Mouse (Mus musculus): Measurements from ENCODE around the gene Vash2. TPM values are rescaled to one million over a fixed set of nuclear protein-coding genes. Genes with fewer than 3 reads are reported as not detected.
"Not testable (repeated sequence)": the region's sequence is repeated elsewhere in the genome, so short reads cannot be mapped to it uniquely, and the experiment has no call there.

Vash2 gene
- polyA plus RNA-seq (2015; fragmentation: Nextera tagmentation; extraction: Ambion mirVana), result 57.6 and 62.6 TPM in 2 replicates

DNA sequence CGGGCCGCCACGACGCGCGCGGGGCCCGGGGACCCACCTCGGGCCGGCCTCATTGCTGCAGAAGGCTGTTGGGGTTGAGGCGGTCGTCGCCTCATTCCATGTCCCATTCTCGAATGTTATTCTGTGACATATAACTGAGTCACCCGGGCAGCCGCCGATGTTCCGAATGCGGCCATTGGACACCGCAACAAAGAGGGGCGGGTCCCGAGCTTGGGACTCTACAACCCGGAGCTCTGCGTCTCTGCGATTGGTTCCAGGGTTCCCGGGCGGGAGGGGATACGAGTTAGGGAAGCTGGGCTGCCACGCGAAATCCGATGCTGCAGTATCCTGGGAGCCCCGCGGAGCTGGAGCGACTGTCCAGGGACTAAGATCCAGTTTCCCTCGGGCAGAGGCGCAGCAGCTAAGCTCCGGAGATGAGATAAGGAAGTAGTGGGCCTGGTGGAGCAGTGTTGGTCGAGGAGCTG, at the start of gene Vash2:
Vash2 (minus strand) TSS at position 197 of the 464 bp plus-strand sequence.
- WGBS, result under 1% methylated on average over 36 of the region's 38 CpGs

GRCm38 (mm10) chr1:191026021-191026713, 47.1 kb upstream of the Vash2 start, which contains the start of gene Flvcr1:
Gene Flvcr1 (minus strand): TSS chr1:191026158.
- Histone ChIP-seq H3K27ac (peak within 1 kb of the TSS; percentile 87), H3K27me3 (no peaks in the 10 kb centered on the region), H3K9me3 (replicated peaks) (no peaks in the 10 kb centered on the region), H3K4me1 (peaks cover 20% of the 10 kb centered on the region), H3K4me2 (peak within 1 kb of the TSS; percentile 99), H3K4me3 (peak within 1 kb of the TSS; percentile 79), H3K9ac (peak within 1 kb of the TSS; percentile 90), H3K36me3 (ENCODE audit: poor library complexity, severe bottlenecking) (peaks cover 8% of the 10 kb centered on the region; the same call in 1 of the 2 replicates)
- WGBS, result under 1% methylated on average over 42 of the region's 50 CpGs
- ATAC-seq, result peak; percentile 100

More for the DNA sequence above, at the start of gene Vash2:
- Histone ChIP-seq H3K27ac (peak within 1 kb of the TSS; percentile 96), H3K9me3 (replicated peaks) (no peaks in the 10 kb centered on the region), H3K4me2 (peak within 1 kb of the TSS; percentile 87), H3K27me3 (no peaks in the 10 kb centered on the region; the same call in 1 of the 2 replicates), H3K4me3 (peak within 1 kb of the TSS; percentile 62), H3K4me1 (peaks cover 37% of the 10 kb centered on the region), H3K36me3 (ENCODE audit: poor library complexity, severe bottlenecking) (peaks cover 17% of the 10 kb centered on the region), H3K9ac (peak within 1 kb of the TSS; percentile 93)
- peak; percentile 99 for ATAC-seq

GRCm38 (mm10) chr1:191025016-191026012, 46.2 kb upstream of the Vash2 start:
- no peaks in the 10 kb centered on the region for H3K27me3 ChIP-seq
- peaks cover 20% of the 10 kb centered on the region for H3K4me1 ChIP-seq
- H3K9ac ChIP-seq, result peak overlapping the region; percentile 90
- H3K4me3 ChIP-seq, result peak overlapping the region; percentile 79
- ATAC-seq, result no peak; the same call in none of the 2 replicates
- H3K27ac ChIP-seq, result peak overlapping the region; percentile 87
- peak overlapping the region; percentile 99 for H3K4me2 ChIP-seq
- H3K9me3 ChIP-seq (replicated peaks), result no peaks in the 10 kb centered on the region
- WGBS, result under 1% methylated on average over 68 of the region's 69 CpGs
- peaks cover 8% of the 10 kb centered on the region; the same call in 1 of the 2 replicates for H3K36me3 ChIP-seq (ENCODE audit: poor library complexity, severe bottlenecking)

DNA sequence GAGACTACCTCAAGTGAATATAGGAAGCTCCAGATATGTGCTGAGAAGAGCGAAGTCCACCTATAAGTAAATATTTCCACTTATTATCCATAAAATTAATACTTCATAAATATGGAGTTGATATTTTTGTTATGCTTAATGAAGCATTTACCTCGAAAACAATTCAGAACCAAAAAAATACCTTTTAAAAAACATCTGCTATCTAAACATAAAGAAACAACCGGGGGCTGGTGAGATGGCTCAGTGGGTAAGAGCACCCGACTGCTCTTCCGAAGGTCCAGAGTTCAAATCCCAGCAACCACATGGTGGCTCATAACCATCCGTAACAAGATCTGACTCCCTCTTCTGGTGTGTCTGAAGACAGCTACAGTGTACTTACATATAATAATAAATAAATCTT, 44.7 kb upstream of the Vash2 start:
- 94% methylated on average over 6 of the region's 6 CpGs for WGBS
- ATAC-seq; H3K27ac ChIP-seq; H3K4me3 ChIP-seq; H3K4me2 ChIP-seq; H3K27me3 ChIP-seq; H3K9ac ChIP-seq; H3K9me3 ChIP-seq (replicated peaks): not testable (repeated sequence)
- H3K36me3 ChIP-seq (ENCODE audit: poor library complexity, severe bottlenecking), result peaks cover 10% of the 10 kb centered on the region
- H3K4me1 ChIP-seq, result peaks cover 20% of the 10 kb centered on the region

DNA sequence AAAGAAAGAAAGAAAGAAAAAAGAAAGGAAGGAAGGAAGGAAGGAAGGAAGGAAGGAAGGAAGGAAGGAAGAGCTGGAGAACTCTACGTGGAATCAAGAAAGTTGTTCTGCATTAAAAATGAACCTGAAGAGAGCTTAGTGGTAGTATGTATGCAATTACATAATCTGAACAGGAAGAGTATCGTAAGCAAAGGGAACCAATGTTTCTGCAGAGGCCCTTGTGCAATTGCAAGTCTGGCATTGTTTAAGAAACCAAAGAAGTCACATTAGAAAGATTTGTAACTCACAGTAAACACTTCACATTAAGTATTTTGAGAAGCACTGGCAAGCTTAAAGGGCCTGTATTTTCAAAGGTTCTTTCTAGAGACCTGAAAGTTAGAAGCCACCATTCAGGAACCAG, 44.0 kb upstream of the Vash2 start:
- H3K9me3 ChIP-seq (replicated peaks), result no peaks in the 10 kb centered on the region
- no peaks in the 10 kb centered on the region for H3K27me3 ChIP-seq
- H3K4me3 ChIP-seq, result no peak overlapping the region
- peaks cover 20% of the 10 kb centered on the region for H3K4me1 ChIP-seq
- H3K4me2 ChIP-seq, result no peak overlapping the region
- H3K9ac ChIP-seq, result no peak overlapping the region
- no peak for ATAC-seq
- peaks cover 10% of the 10 kb centered on the region for H3K36me3 ChIP-seq (ENCODE audit: poor library complexity, severe bottlenecking)
- WGBS, result 97% methylated on average over 2 of the region's 2 CpGs
- no peak overlapping the region for H3K27ac ChIP-seq

- no peak for ATAC-seq
- H3K27ac ChIP-seq, result no peak overlapping the region; the same call in 1 of the 2 replicates
- WGBS, result 82% methylated on average over 7 of the region's 7 CpGs
- H3K36me3 ChIP-seq (ENCODE audit: poor library complexity, severe bottlenecking), result peaks cover 16% of the 10 kb centered on the region
- H3K4me2 ChIP-seq, result no peak overlapping the region
- H3K9ac ChIP-seq, result no peak overlapping the region
- H3K4me1 ChIP-seq, result peaks cover 14% of the 10 kb centered on the region
- no peaks in the 10 kb centered on the region for H3K9me3 ChIP-seq (replicated peaks)
- no peak overlapping the region for H3K4me3 ChIP-seq
- H3K27me3 ChIP-seq, result no peaks in the 10 kb centered on the region
Observed at GRCm38 (mm10) chr1:191021016-191021415, 41.9 kb upstream of the Vash2 start.

DNA sequence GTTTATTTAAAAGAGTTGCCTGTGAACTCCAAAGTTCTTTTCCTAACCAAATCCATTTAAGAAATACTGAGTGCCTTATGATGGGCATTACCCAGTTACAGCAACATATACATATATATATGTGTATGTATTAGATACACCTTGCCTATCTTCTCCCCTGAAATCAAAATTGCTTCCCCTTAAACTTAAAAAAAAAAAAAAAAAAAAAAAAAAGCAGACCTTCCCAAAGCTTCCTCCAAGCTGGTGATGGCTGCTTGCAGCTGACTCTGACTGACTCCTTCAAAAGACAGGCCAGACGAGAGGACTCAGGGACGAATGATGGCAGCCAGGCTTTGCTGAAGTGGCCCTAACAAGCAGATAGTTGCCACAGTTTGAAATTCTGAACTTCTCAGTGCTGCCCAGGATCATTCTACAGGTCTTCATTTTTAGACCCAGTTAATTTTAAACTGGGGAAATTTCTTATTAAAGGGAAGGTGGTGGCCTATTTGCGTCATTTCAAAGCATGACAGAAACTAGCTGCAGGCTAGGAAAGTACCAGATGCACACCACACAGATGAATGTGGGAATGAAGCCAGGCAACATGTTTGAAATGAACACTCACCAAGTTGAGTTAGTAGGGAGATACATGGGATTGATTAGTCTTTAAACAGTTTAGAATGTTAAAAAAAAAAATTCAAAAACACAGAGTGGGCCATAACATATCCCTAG, 41.3 kb upstream of the Vash2 start:
- ATAC-seq, result no peak
- Histone ChIP-seq H3K9ac (no peak overlapping the region), H3K36me3 (ENCODE audit: poor library complexity, severe bottlenecking) (peaks cover 16% of the 10 kb centered on the region), H3K27ac (no peak overlapping the region), H3K4me1 (peaks cover 11% of the 10 kb centered on the region), H3K4me2 (no peak overlapping the region), H3K27me3 (no peaks in the 10 kb centered on the region), H3K9me3 (replicated peaks) (no peaks in the 10 kb centered on the region), H3K4me3 (no peak overlapping the region)
- WGBS, result 84% methylated on average over 3 of the region's 3 CpGs

- WGBS, result 96% methylated on average over 5 of the region's 5 CpGs
- no peaks in the 10 kb centered on the region for H3K9me3 ChIP-seq (replicated peaks)
- H3K4me2 ChIP-seq, result no peak overlapping the region
- H3K9ac ChIP-seq, result no peak overlapping the region
- no peak overlapping the region for H3K27ac ChIP-seq
- no peak overlapping the region for H3K4me3 ChIP-seq
- no peaks in the 10 kb centered on the region for H3K27me3 ChIP-seq
- peaks cover 16% of the 10 kb centered on the region for H3K36me3 ChIP-seq (ENCODE audit: poor library complexity, severe bottlenecking)
- H3K4me1 ChIP-seq, result peaks cover 5% of the 10 kb centered on the region
- no peak for ATAC-seq
Observed at GRCm38 (mm10) chr1:191019803-191020202, 40.7 kb upstream of the Vash2 start.

- Histone ChIP-seq H3K4me1 (no peaks in the 10 kb centered on the region), H3K9ac (no peak overlapping the region), H3K9me3 (replicated peaks) (no peaks in the 10 kb centered on the region), H3K4me3 (no peak overlapping the region), H3K36me3 (ENCODE audit: poor library complexity, severe bottlenecking) (peaks cover 52% of the 10 kb centered on the region), H3K27me3 (no peaks in the 10 kb centered on the region), H3K4me2 (no peak overlapping the region), H3K27ac (no peak overlapping the region)
- ATAC-seq, result no peak
- WGBS, result 96% methylated on average over 3 of the region's 3 CpGs
Observed at GRCm38 (mm10) chr1:191014271-191014670, 35.2 kb upstream of the Vash2 start.

GRCm38 (mm10) chr1:191008707-191009106, 29.6 kb upstream of the Vash2 start:
- no peak overlapping the region for H3K4me2 ChIP-seq
- H3K9me3 ChIP-seq (replicated peaks), result no peaks in the 10 kb centered on the region; the same call in 1 of the 2 replicates
- H3K27me3 ChIP-seq, result no peaks in the 10 kb centered on the region
- no peak overlapping the region for H3K4me3 ChIP-seq
- H3K36me3 ChIP-seq (ENCODE audit: poor library complexity, severe bottlenecking), result peaks cover 73% of the 10 kb centered on the region
- no peak overlapping the region for H3K27ac ChIP-seq
- H3K4me1 ChIP-seq, result no peaks in the 10 kb centered on the region
- ATAC-seq, result no peak
- no peak overlapping the region for H3K9ac ChIP-seq
- 95% methylated on average over 5 of the region's 5 CpGs for WGBS

GRCm38 (mm10) chr1:191002201-191002600, 23.1 kb upstream of the Vash2 start:
- Histone ChIP-seq H3K9ac (no peak overlapping the region), H3K4me3 (no peak overlapping the region), H3K27me3 (no peaks in the 10 kb centered on the region), H3K4me2 (no peak overlapping the region), H3K36me3 (ENCODE audit: poor library complexity, severe bottlenecking) (peaks cover 17% of the 10 kb centered on the region), H3K9me3 (replicated peaks) (0 out of 2 replicates have a peak, but pooled peaks cover 6% of the 10 kb centered on the region), H3K4me1 (no peaks in the 10 kb centered on the region), H3K27ac (no peak overlapping the region)
- no peak for ATAC-seq
- WGBS, result 70% methylated on average over 6 of the region's 6 CpGs

Measured in forebrain, embryonic 13.5 days (tissue).